Mouse (Mus musculus) thymus, postnatal 14 days (tissue): Measurements from ENCODE around the gene Slbp.

Experiments
- DNase-seq: peaks from one replicate; pipeline ENCODE4 v3.0.0; 2021

Gene Slbp

GRCm38 (mm10) chr5:33651921-33652782, at the start of gene Slbp:
Gene Slbp (minus strand): TSS chr5:33652574.
- DNase-seq = peak; percentile 94

- DNase-seq = no peak
Observed at GRCm38 (mm10) chr5:33701832-33702231, 49.5 kb upstream of the Slbp start.

- DNase-seq = no peak
Observed at GRCm38 (mm10) chr5:33700010-33700409, 47.6 kb upstream of the Slbp start.

GRCm38 (mm10) chr5:33698669-33699068, 46.3 kb upstream of the Slbp start:
- DNase-seq = no peak

- no peak for DNase-seq
Observed at GRCm38 (mm10) chr5:33697947-33698512, 45.7 kb upstream of the Slbp start.

GRCm38 (mm10) chr5:33697534-33697933, 45.2 kb upstream of the Slbp start:
- DNase-seq = no peak

- no peak for DNase-seq
Observed at GRCm38 (mm10) chr5:33696430-33696829, 44.1 kb upstream of the Slbp start.

- DNase-seq = no peak
Observed at GRCm38 (mm10) chr5:33695718-33696121, 43.3 kb upstream of the Slbp start.

GRCm38 (mm10) chr5:33694848-33695717, 42.7 kb upstream of the Slbp start:
- no peak for DNase-seq

- no peak for DNase-seq
Observed at GRCm38 (mm10) chr5:33694461-33694847, 42.1 kb upstream of the Slbp start.

- DNase-seq = no peak
Observed at GRCm38 (mm10) chr5:33692393-33692792, 40.0 kb upstream of the Slbp start.

- no peak for DNase-seq
Observed at GRCm38 (mm10) chr5:33689852-33690645, 37.7 kb upstream of the Slbp start.

GRCm38 (mm10) chr5:33689221-33689844, 37.0 kb upstream of the Slbp start:
- no peak for DNase-seq

- no peak for DNase-seq
Observed at GRCm38 (mm10) chr5:33688278-33689220, 36.2 kb upstream of the Slbp start.

- no peak for DNase-seq
Observed at GRCm38 (mm10) chr5:33687142-33687541, 34.8 kb upstream of the Slbp start.

- DNase-seq = no peak
Observed at GRCm38 (mm10) chr5:33684932-33685331, 32.6 kb upstream of the Slbp start.

- DNase-seq = peak; percentile 40
Observed at GRCm38 (mm10) chr5:33683897-33684652, 31.7 kb upstream of the Slbp start.

GRCm38 (mm10) chr5:33682963-33683362, 30.6 kb upstream of the Slbp start:
- no peak for DNase-seq

- DNase-seq = no peak
Observed at GRCm38 (mm10) chr5:33681611-33682388, 29.4 kb upstream of the Slbp start.
